Mouse (Mus musculus) MEL (cell line): ENCODE measurements around the gene Kcnk13. TPM values are rescaled to one million over a fixed set of nuclear protein-coding genes. Genes with fewer than 3 reads are reported as not detected.

Source experiments
- DNase-seq: peaks from one replicate; pipeline ENCODE4 v3.0.0; 2011; ENCODE audit warnings: low read depth, low spot score
- H3K27ac ChIP-seq: 2 replicates; pipeline ENCODE4 v1.5.1; 2012; ENCODE audit warnings: low read depth, mild to moderate bottlenecking, control low read depth, low read length, moderate library complexity; ENCODE audit not compliant: control insufficient read depth
- H3K27me3 ChIP-seq, 2 experiments: fragments of 150-350 bp in 1 of 2; sonication (generic) in 1 of 2; 2 replicates each; pipeline ENCODE4 v1.6.1; 2012; ENCODE audit warnings: low read length in 2 of 2, mild to moderate bottlenecking in 2 of 2, improper control_type of control experiment in 1 of 2, moderate library complexity in 1 of 2; ENCODE audit not compliant: insufficient read depth in 2 of 2, control insufficient read depth in 1 of 2
- H3K36me3 ChIP-seq, 2 experiments: 2 replicates each; pipeline ENCODE4 v1.6.1; 2012 to 2014; ENCODE audit warnings: low read length in 2 of 2, improper control_type of control experiment in 1 of 2, inconsistent platforms in 1 of 2, mild to moderate bottlenecking in 1 of 2; ENCODE audit not compliant: insufficient read depth in 2 of 2, control insufficient read depth in 1 of 2
- H3K4me1 ChIP-seq, 2 experiments: fragments of 150-350 bp in 1 of 2; sonication (generic) in 1 of 2; 2 replicates each; pipeline ENCODE4 v1.6.1; 2012; ENCODE audit warnings: low read length in 2 of 2, improper control_type of control experiment in 1 of 2, mild to moderate bottlenecking in 1 of 2; ENCODE audit not compliant: insufficient read depth in 2 of 2, control insufficient read depth in 1 of 2
- H3K4me3 ChIP-seq, 2 experiments: fragments of 150-350 bp in 1 of 2; sonication (generic) in 1 of 2; 2 replicates each; pipeline ENCODE4 v1.5.1; 2012; ENCODE audit warnings: low read depth in 2 of 2, low read length in 2 of 2, mild to moderate bottlenecking in 2 of 2, moderate library complexity in 2 of 2, control low read depth in 1 of 2, improper control_type of control experiment in 1 of 2; ENCODE audit not compliant: control insufficient read depth in 1 of 2, insufficient read depth in 1 of 2
- H3K79me2 ChIP-seq: 2 replicates; pipeline ENCODE4 v1.6.1; 2012; ENCODE audit warnings: mild to moderate bottlenecking, low read length, moderate library complexity; ENCODE audit not compliant: control insufficient read depth, poor library complexity, insufficient read depth
- H3K9ac ChIP-seq: 2 replicates; pipeline ENCODE4 v1.6.1; 2012; ENCODE audit warnings: low read depth, mild to moderate bottlenecking, control low read depth, low read length, moderate library complexity; ENCODE audit not compliant: control insufficient read depth, poor library complexity, severe bottlenecking
- H3K9me3 ChIP-seq: fragments of 150-350 bp; sonication (generic); replicated peaks from 2 replicates; pipeline ENCODE4 v1.6.1; 2012; ENCODE audit warnings: mild to moderate bottlenecking, low read length, improper control_type of control experiment, moderate library complexity; ENCODE audit not compliant: insufficient read depth
- BHLHE40 ChIP-seq: IDR thresholded peaks from 2 replicates; pipeline ENCODE4 v1.6.1; 2012; ENCODE audit warnings: low read depth, mild to moderate bottlenecking, inconsistent platforms, low read length, improper control_type of control experiment, borderline replicate concordance
- CHD1 ChIP-seq: IDR thresholded peaks from 2 replicates; pipeline ENCODE4 v1.6.1; 2012; ENCODE audit warnings: low read depth, mild to moderate bottlenecking, inconsistent platforms, low read length, improper control_type of control experiment
- CHD2 ChIP-seq: IDR thresholded peaks from 2 replicates; pipeline ENCODE4 v1.6.1; 2011; ENCODE audit warnings: low read length, improper control_type of control experiment
- E2F4 ChIP-seq: IDR thresholded peaks from 2 replicates; pipeline ENCODE4 v1.6.1; 2011; ENCODE audit warnings: low read depth, low read length, improper control_type of control experiment, borderline replicate concordance
- EP300 ChIP-seq, 2 experiments: IDR thresholded peaks; 2 replicates each; pipeline ENCODE4 v1.6.1; 2011; ENCODE audit warnings: improper control_type of control experiment in 2 of 2, low read length in 2 of 2, low read depth in 1 of 2, mild to moderate bottlenecking in 1 of 2
- ETS1 ChIP-seq: IDR thresholded peaks from 2 replicates; pipeline ENCODE4 v1.6.1; 2012; ENCODE audit warnings: low read depth, mild to moderate bottlenecking, inconsistent platforms, low read length, improper control_type of control experiment, moderate library complexity
- GABPA ChIP-seq: IDR thresholded peaks from 2 replicates; pipeline ENCODE4 v1.6.1; 2012; ENCODE audit warnings: low read depth, mild to moderate bottlenecking, inconsistent platforms, low read length, improper control_type of control experiment, moderate library complexity
- GATA1 ChIP-seq: IDR thresholded peaks from 2 replicates; pipeline ENCODE4 v1.6.1; 2011; ENCODE audit warnings: low read depth, low read length, improper control_type of control experiment
- HCFC1 ChIP-seq: IDR thresholded peaks from 2 replicates; pipeline ENCODE4 v1.6.1; 2012; ENCODE audit warnings: low read depth, mild to moderate bottlenecking, inconsistent platforms, low read length, improper control_type of control experiment, moderate library complexity
- MAFK ChIP-seq: IDR thresholded peaks from 2 replicates; pipeline ENCODE4 v1.6.1; 2011; ENCODE audit warnings: low read depth, mild to moderate bottlenecking, low read length, improper control_type of control experiment, borderline replicate concordance
- MEF2A ChIP-seq: IDR thresholded peaks from 2 replicates; pipeline ENCODE4 v1.6.1; 2014; ENCODE audit warnings: low read depth, mild to moderate bottlenecking, inconsistent platforms, low read length, improper control_type of control experiment; ENCODE audit not compliant: poor library complexity, insufficient replicate concordance, severe bottlenecking; ENCODE audit errors: extremely low read depth
- MXI1 ChIP-seq: IDR thresholded peaks from 2 replicates; pipeline ENCODE4 v1.6.1; 2011; ENCODE audit warnings: mild to moderate bottlenecking, low read depth, low read length, improper control_type of control experiment
- MYB ChIP-seq: IDR thresholded peaks from 2 replicates; pipeline ENCODE4 v1.6.1; 2011; ENCODE audit warnings: mild to moderate bottlenecking, low read depth, low read length, improper control_type of control experiment
- MYC ChIP-seq: IDR thresholded peaks from 2 replicates; pipeline ENCODE4 v1.6.1; 2011; ENCODE audit warnings: low read depth, mild to moderate bottlenecking, low read length, improper control_type of control experiment, moderate library complexity
- NELFE ChIP-seq: IDR thresholded peaks from 2 replicates; pipeline ENCODE4 v1.6.1; 2011; ENCODE audit warnings: low read depth, low read length, improper control_type of control experiment
- POLR2A ChIP-seq, 2 experiments: IDR thresholded peaks; 2 replicates each; pipeline ENCODE4 v1.6.1; 2011 to 2012; ENCODE audit warnings: low read length in 2 of 2, mild to moderate bottlenecking in 2 of 2, control low read depth in 1 of 2, improper control_type of control experiment in 1 of 2, low read depth in 1 of 2, moderate library complexity in 1 of 2; ENCODE audit not compliant: control insufficient read depth in 1 of 2, insufficient read depth in 1 of 2, poor library complexity in 1 of 2
- POLR2AphosphoS2 ChIP-seq: IDR thresholded peaks from 2 replicates; pipeline ENCODE4 v1.6.1; 2011; ENCODE audit warnings: low read length, improper control_type of control experiment
- SIN3A ChIP-seq: IDR thresholded peaks from 2 replicates; pipeline ENCODE4 v1.6.1; 2012; ENCODE audit warnings: low read length, improper control_type of control experiment, inconsistent platforms
- TAL1 ChIP-seq: IDR thresholded peaks from 2 replicates; pipeline ENCODE4 v1.6.1; 2012; ENCODE audit warnings: mild to moderate bottlenecking, inconsistent platforms, low read length, moderate library complexity, mixed read lengths
- TCF12 ChIP-seq: IDR thresholded peaks from 2 replicates; pipeline ENCODE4 v1.6.1; 2014; ENCODE audit warnings: low read depth, mild to moderate bottlenecking, inconsistent platforms, low read length, improper control_type of control experiment, moderate library complexity
- UBTF ChIP-seq: IDR thresholded peaks from 2 replicates; pipeline ENCODE4 v1.6.1; 2012; ENCODE audit warnings: low read depth, mild to moderate bottlenecking, inconsistent platforms, low read length, improper control_type of control experiment, moderate library complexity, borderline replicate concordance; ENCODE audit not compliant: insufficient read depth
- USF1 ChIP-seq: IDR thresholded peaks from 2 replicates; pipeline ENCODE4 v1.6.1; 2014; ENCODE audit warnings: low read depth, mild to moderate bottlenecking, inconsistent platforms, low read length, improper control_type of control experiment, moderate library complexity
- USF2 ChIP-seq, 2 experiments: IDR thresholded peaks; 2 replicates each; pipeline ENCODE4 v1.6.1; 2011 to 2012; ENCODE audit warnings: improper control_type of control experiment in 2 of 2, low read length in 2 of 2, borderline replicate concordance in 1 of 2, inconsistent platforms in 1 of 2, low read depth in 1 of 2, mild to moderate bottlenecking in 1 of 2; ENCODE audit not compliant: insufficient read depth in 1 of 2
- ZKSCAN1 ChIP-seq: IDR thresholded peaks from 2 replicates; pipeline ENCODE4 v1.6.1; 2012; ENCODE audit warnings: low read depth, mild to moderate bottlenecking, inconsistent platforms, low read length, improper control_type of control experiment, moderate library complexity
- ZNF384 ChIP-seq: IDR thresholded peaks from 2 replicates; pipeline ENCODE4 v1.6.1; 2012; ENCODE audit warnings: low read depth, mild to moderate bottlenecking, inconsistent platforms, low read length, improper control_type of control experiment
- polyA plus RNA-seq, 2 experiments: library from polyadenylated mRNA; stranded (reverse) in 1 of 2; unstranded in 1 of 2; fragments of >175 nt in 1 of 2; fragments of >200 nt in 1 of 2; gene quantifications; 2 replicates each; pipeline versions ENCODE4 v1.2.1 to v1.2.4; 2012; ENCODE audit warnings: low replicate concordance in 2 of 2, low read depth in 1 of 2; ENCODE audit not compliant: insufficient read length in 2 of 2, insufficient read depth in 1 of 2, missing spikeins in 1 of 2
- total RNA-seq: library from RNA; depleted of rRNA; stranded (reverse); fragments of 300-350 nt; gene quantifications from 2 replicates; pipeline ENCODE4 v1.2.3, GENCODE M21; 2012

Gene Kcnk13
- total and polyA plus RNA-seq, 3 experiments = not detected

- Histone ChIP-seq H3K27ac (no peak overlapping the region), H3K9ac (no peak overlapping the region)
Measured at GRCm38 (mm10) chr12:99966116-99966770, 1.9 kb downstream of the Kcnk13 start.

GRCm38 (mm10) chr12:99966881-99967363 is 2.6 kb downstream of the Kcnk13 start:
- Histone ChIP-seq H3K9ac (no peak overlapping the region), H3K4me3 (no peak overlapping the region), H3K27me3 (peaks cover 0 to 3% of the 10 kb centered on the region in 2 experiments; a peak in 1 of 4 replicates), H3K9me3 (no peaks in the 10 kb centered on the region), H3K36me3 (no peaks in the 10 kb centered on the region), H3K27ac (no peak overlapping the region), H3K4me1 (no peaks in the 10 kb centered on the region), H3K79me2 (no peaks in the 10 kb centered on the region; the same call in 1 of the 2 replicates)
- no peak for TF ChIP-seq SIN3A
- no peak for TF ChIP-seq MXI1
- TF ChIP-seq ZKSCAN1 = no peak
- no peak for TF ChIP-seq USF2 (IDR thresholded peaks at IDR 0.05; ENCODE audit: borderline replicate concordance in 1 of 2, insufficient read depth in 1 of 2, low read depth in 1 of 2, low read length in 2 of 2)
- TF ChIP-seq UBTF = no peak
- TF ChIP-seq NELFE = no peak
- TF ChIP-seq CHD1 = no peak
- TF ChIP-seq ETS1 = no peak
- no peak for TF ChIP-seq ZNF384
- no peak for TF ChIP-seq USF1
- TF ChIP-seq CHD2 = no peak
- TF ChIP-seq POLR2AphosphoS2 = no peak
- TF ChIP-seq GATA1 = no peak
- TF ChIP-seq TAL1 = no peak
- TF ChIP-seq POLR2A (IDR thresholded peaks at IDR 0.05; ENCODE audit: control insufficient read depth in 1 of 2, insufficient read depth in 1 of 2, low read depth in 1 of 2, low read length in 2 of 2, poor library complexity in 1 of 2) = no peak
- TF ChIP-seq GABPA = no peak
- no peak for DNase-seq

More at GRCm38 (mm10) chr12:99966116-99966770, 1.9 kb downstream of the Kcnk13 start:
- no peak for DNase-seq
- Histone ChIP-seq H3K9me3 (no peaks in the 10 kb centered on the region), H3K36me3 (no peaks in the 10 kb centered on the region), H3K79me2 (no peaks in the 10 kb centered on the region; the same call in 1 of the 2 replicates), H3K27me3 (peaks cover 0 to 3% of the 10 kb centered on the region in 2 experiments; a peak in 1 of 4 replicates), H3K4me1 (no peaks in the 10 kb centered on the region), H3K4me3 (no peak overlapping the region)
- TF ChIP-seq USF2 (IDR thresholded peaks at IDR 0.05; ENCODE audit: borderline replicate concordance in 1 of 2, insufficient read depth in 1 of 2, low read depth in 1 of 2, low read length in 2 of 2) (no peak), GATA1 (no peak), MAFK (no peak), MYC (no peak), HCFC1 (no peak), MEF2A (no peak), UBTF (no peak), E2F4 (no peak), CHD1 (no peak), MXI1 (no peak), BHLHE40 (no peak), MYB (no peak), TCF12 (no peak), EP300 (IDR thresholded peaks at IDR 0.05; ENCODE audit: low read depth in 1 of 2, low read length in 2 of 2) (no peak)
